Mouse (Mus musculus) megakaryocyte, embryonic 14.5 days (primary cell): ENCODE measurements around the gene Pold4.

Experiments used
- FLI1 ChIP-seq: IDR thresholded peaks from 2 replicates; pipeline ENCODE4 v1.6.1; 2012; ENCODE audit warnings: low read length, inconsistent platforms, mixed read lengths
- GATA1 ChIP-seq: IDR thresholded peaks from 3 replicates; pipeline ENCODE4 v1.6.1; 2012; ENCODE audit warnings: mixed read lengths, low read length, inconsistent platforms, borderline replicate concordance

DNA sequence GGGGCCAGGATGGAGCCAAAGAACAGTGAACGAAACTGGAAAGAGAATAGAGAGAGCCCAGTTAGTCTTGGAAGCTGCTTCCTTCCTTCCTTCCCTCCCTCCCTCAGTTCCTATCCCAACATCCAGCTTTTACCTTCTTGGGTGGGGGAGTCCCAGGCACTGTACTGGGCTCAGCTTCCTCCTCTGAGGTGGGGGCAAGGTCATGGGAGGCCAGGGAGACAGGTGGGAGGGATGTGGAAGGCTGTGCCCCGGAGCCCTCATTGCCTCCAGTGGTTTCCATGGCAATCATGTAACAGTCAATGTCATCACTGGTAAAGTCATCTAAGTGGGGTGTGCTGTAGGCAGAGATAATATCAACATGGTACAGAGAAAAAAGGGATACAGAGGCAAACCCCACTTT lies 35.7 kb upstream of the Pold4 start:
- no peak for TF ChIP-seq GATA1
- TF ChIP-seq FLI1: no peak
